Comparison of ENCODE assay signal across 18 mouse cellular contexts in genomic region chr5:111264488-111264887, GRCm38 (mm10).
DNase-seq lines count a peak whose midpoint lies in the region; ATAC-seq and TF ChIP-seq lines count a peak whose summit lies in the region.
"Had no signal": no experiment of that assay in that cellular context is flagged by ENCODE, and none has a peak within 500 bp of the region (broad histone marks: within the 10 kb centered on the region; RNA-seq: fewer than 3 reads in every experiment).

No protein-coding gene starts in this region.

- H3K4me2 ChIP-seq in midbrain, embryonic 16.5 days (ENCODE audit: low read length): no peak overlapping the region
- H3K4me2 ChIP-seq: embryonic facial prominence, embryonic 12.5 days; forebrain, embryonic 12.5 days; heart, embryonic 12.5 days; hindbrain, embryonic 15.5 days had no signal

- H3K4me3 ChIP-seq in heart, adult 2 months: no peak overlapping the region
- H3K4me3 ChIP-seq in midbrain, embryonic 10.5 days: no peak overlapping the region
- no peak overlapping the region for H3K4me3 ChIP-seq in midbrain, embryonic 16.5 days (ENCODE audit: low read depth, low read length)
- H3K4me3 ChIP-seq: embryonic facial prominence, embryonic 12.5 days; forebrain, embryonic 12.5 days; heart, embryonic 12.5 days; hindbrain, embryonic 15.5 days had no signal

- ATAC-seq in midbrain, embryonic 16.5 days: no peak
- ATAC-seq: forebrain, postnatal 0 days had no signal

- no peak for TF ChIP-seq EP300 in heart, adult 2 months (IDR thresholded peaks at IDR 0.05; ENCODE audit: insufficient read depth, low read depth, low read length)

- no peak for TF ChIP-seq POLR2A in heart, adult 2 months (IDR thresholded peaks at IDR 0.05; ENCODE audit: insufficient read depth, low read depth, low read length)

- no peak for DNase-seq in heart, adult 2 months
- no peak for DNase-seq in heart, adult 8-10 months (ENCODE audit: low spot score)
- peak; percentile 46 for DNase-seq in kidney, postnatal 10 days
- DNase-seq in kidney, adult 8-10 months: no peak
- no peak for DNase-seq in midbrain, embryonic 10.5 days (ENCODE audit: low spot score)
- no peak for DNase-seq in ovary, adult 18-20 months (ENCODE audit: low spot score)
- DNase-seq: adrenal gland, adult 2 months; adrenal gland, postnatal 25 days; cerebellum, adult 2 months; forebrain, postnatal 0 days; gastrocnemius, postnatal 25 days; heart, adult 11 months; heart, postnatal 36 days had no signal

- WGBS in heart, adult 2 months: 49% methylated on average over 7 of the region's 7 CpGs
- 87% methylated on average over 7 of the region's 7 CpGs for WGBS in midbrain, embryonic 10.5 days
- 91% methylated on average over 7 of the region's 7 CpGs for WGBS in midbrain, embryonic 16.5 days

- H3K36me3 ChIP-seq in heart, adult 2 months (ENCODE audit: control insufficient read depth, insufficient read depth, low read length): no peaks in the 10 kb centered on the region
- peaks cover 32% of the 10 kb centered on the region for H3K36me3 ChIP-seq in midbrain, embryonic 10.5 days
- peaks cover 8% of the 10 kb centered on the region; the same call in 1 of the 2 replicates for H3K36me3 ChIP-seq in midbrain, embryonic 16.5 days (ENCODE audit: control insufficient read depth, insufficient read depth, low read length)

- TF ChIP-seq CTCF in heart, adult 2 months (IDR thresholded peaks at IDR 0.05): no peak

- peak overlapping the region; percentile 85 for H3K27ac ChIP-seq in heart, adult 2 months
- H3K27ac ChIP-seq in midbrain, embryonic 10.5 days (replicated peaks): 0 out of 2 replicates have a peak overlapping the region, but pooled peaks have one; percentile 63
- H3K27ac ChIP-seq in midbrain, embryonic 16.5 days (ENCODE audit: low read length): no peak overlapping the region
- H3K27ac ChIP-seq: embryonic facial prominence, embryonic 12.5 days; forebrain, embryonic 12.5 days had no signal

- H3K4me1 ChIP-seq in heart, adult 2 months (ENCODE audit: control insufficient read depth, insufficient read depth, low read length): peaks cover 69% of the 10 kb centered on the region
- H3K4me1 ChIP-seq in midbrain, embryonic 10.5 days: peaks cover 45% of the 10 kb centered on the region
- peaks cover 18% of the 10 kb centered on the region for H3K4me1 ChIP-seq in midbrain, embryonic 16.5 days (ENCODE audit: control insufficient read depth, insufficient read depth, low read length)

- H3K9ac ChIP-seq in heart, adult 2 months (ENCODE audit: low read depth, low read length): no peak overlapping the region
- no peak overlapping the region for H3K9ac ChIP-seq in midbrain, embryonic 16.5 days (ENCODE audit: low read depth, low read length)
- H3K9ac ChIP-seq: embryonic facial prominence, embryonic 12.5 days; forebrain, postnatal 0 days had no signal

- H3K9me3 ChIP-seq in midbrain, embryonic 10.5 days (replicated peaks): peaks cover 9% of the 10 kb centered on the region
- H3K9me3 ChIP-seq in midbrain, embryonic 16.5 days (replicated peaks; ENCODE audit: control insufficient read depth, low read length, poor library complexity, severe bottlenecking): no peaks in the 10 kb centered on the region
- H3K9me3 ChIP-seq: hindbrain, embryonic 15.5 days had no signal

- intact Hi-C loops in heart, adult 2 months (cut with DNase I): no loop called here

- H3K27me3 ChIP-seq in heart, adult 2 months (ENCODE audit: control insufficient read depth, insufficient read depth, low read length): no peaks in the 10 kb centered on the region
- H3K27me3 ChIP-seq in midbrain, embryonic 10.5 days (ENCODE audit: low read depth, poor library complexity, severe bottlenecking): no peaks in the 10 kb centered on the region
- H3K27me3 ChIP-seq in midbrain, embryonic 16.5 days (ENCODE audit: control insufficient read depth, insufficient read depth, low read depth, low read length): no peaks in the 10 kb centered on the region
- H3K27me3 ChIP-seq: embryonic facial prominence, embryonic 12.5 days; forebrain, embryonic 12.5 days; hindbrain, embryonic 15.5 days had no signal

- H3K79me2 ChIP-seq in heart, adult 2 months (replicated peaks; ENCODE audit: control insufficient read depth, insufficient read depth, low read length): no peaks in the 10 kb centered on the region
